Mouse (Mus musculus) fibroblast of lung, adult 2 months (primary cell): ENCODE measurements around the gene Gm10775.

Experiments used
- DNase-seq: peaks from one replicate; pipeline ENCODE4 v3.0.0-alpha.2; 2011; ENCODE audit warnings: low read depth

Gm10775 gene

DNA sequence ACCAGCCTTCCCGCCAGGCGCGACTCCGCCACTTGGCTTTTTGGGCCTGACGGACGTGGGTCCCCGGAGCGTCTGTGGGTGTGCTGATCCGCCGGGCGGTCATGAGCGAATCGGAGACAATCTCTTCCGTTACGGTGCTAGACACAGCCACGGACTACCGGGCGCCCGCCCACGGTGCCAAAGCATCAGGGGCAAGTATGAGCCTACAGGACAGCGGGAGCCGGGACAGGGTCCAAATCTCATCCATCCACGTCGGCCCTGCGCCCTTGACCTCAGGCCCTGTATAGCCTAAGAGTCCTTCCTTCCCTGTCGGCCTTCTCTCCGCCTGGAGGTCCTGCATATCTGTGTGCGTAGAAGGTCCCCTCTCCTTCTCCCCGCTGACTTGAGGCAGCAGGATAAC, at the start of gene Gm10775:
TSS of gene Gm10775 (plus strand) at position 301 of the 400 bp plus-strand sequence.
- DNase-seq, result no peak

DNA sequence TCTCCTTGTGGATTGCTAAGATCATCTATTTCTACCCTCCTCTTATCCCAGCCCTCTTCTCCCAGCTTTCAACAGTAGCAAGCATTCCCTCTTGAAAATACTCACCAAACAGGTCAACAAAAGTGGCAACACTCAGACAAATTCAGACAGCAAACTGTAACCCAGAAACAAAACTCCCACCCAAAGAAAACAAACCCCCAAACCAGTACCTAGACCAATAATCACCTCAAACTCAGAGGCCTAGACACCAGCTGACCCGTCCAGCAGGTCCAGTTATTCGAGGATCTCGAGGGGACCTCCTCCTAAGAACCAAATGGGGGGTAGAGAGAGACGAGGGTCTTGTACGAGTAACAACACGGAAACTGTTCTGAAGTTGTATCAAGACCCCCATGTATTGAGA, 33.4 kb upstream of the Gm10775 start:
- no peak for DNase-seq

DNA sequence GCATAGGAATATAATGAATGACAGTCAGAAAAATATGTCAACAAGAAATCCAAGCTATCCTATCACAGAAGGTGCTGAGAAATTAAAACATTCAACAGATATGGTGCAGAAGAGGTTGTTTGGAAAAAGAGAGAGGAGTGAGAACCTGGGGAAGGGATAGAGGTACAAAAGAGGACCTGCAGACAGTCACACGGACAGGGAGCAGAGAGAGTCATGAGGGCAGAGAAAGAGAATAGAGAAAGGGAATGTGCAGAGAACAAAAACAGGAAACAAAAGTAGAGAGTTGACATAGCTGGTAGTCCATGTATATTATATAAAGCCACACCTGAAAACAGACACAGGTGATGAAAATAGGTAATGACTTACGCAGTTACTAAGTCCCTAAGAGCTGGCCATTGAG, 32.7 kb upstream of the Gm10775 start:
- DNase-seq, result no peak

DNA sequence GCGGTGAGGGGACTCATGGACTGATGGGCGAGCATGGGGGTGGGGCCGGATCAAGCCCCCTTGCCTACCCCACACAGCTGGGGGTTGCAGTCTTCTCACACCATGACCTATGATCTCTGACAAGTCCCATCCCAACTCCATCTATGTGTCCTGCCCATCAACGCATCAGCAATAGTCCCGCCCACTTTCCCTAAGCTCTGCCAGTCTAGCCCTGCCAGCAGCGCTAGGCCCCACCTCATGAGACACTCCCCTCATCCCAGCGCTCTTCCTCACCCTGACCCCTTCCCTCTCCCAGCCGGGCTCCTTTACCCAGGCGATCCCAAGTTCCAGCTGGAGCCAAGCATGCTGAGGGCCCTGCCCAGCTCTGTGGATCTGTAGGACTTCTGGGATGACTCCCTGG, 22.1 kb upstream of the Gm10775 start:
- no peak for DNase-seq

DNA sequence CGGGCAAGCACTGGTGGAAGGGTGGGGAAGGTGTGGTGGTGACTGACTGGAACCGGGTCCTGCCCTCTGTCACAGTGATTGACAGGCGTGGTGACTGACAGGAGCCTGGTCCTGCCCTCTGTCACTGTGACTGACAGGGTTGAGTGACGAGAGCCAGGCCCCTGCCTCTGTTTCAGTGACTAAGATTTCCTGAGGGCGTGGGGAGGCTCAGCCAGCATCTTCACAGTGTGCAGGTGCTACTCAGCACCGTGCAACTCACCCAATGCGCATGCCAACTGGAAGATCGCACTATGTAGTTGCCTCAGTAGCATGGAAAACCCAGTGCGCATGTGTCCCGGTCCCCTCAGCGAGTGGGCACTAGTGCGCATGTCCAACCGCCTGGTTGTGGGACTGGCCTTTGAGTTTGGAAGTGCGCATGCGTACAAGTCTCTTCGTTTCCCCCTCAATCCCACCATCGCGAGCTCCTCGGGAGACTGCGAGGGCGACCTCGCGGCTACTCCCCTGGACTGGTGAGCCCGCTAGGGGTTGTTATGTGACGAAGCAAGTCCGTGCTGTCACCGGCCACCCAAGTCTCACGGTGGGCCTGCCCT, 18.7 kb upstream of the Gm10775 start:
- peak; percentile 93 for DNase-seq

DNA sequence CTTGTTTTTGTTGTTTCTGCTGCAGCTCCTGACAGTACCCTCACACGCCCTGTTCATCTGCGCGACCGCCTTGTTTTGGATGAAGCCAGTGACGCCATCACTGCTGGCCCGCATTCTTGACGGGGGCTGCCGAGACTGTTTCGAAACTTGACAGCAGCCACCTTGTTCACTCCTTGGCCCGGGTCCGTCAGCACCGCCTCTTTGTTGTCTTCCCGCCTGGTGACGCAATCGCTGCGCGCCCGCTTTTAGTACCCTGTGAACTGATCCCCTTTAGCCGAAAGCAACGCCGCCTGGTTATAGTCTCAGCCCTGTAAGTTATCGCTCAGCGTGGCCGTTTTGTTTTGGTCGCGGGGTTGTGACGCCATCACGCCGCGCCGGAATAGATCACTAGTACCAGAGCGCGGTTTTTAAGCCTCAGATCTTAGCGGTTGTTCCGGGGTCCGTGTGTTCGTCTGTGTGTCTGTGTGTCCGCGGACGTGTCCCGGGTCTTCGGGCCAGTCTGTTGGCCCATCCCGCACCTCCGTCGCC, 18.2 kb upstream of the Gm10775 start:
- DNase-seq, result peak; percentile 83

DNA sequence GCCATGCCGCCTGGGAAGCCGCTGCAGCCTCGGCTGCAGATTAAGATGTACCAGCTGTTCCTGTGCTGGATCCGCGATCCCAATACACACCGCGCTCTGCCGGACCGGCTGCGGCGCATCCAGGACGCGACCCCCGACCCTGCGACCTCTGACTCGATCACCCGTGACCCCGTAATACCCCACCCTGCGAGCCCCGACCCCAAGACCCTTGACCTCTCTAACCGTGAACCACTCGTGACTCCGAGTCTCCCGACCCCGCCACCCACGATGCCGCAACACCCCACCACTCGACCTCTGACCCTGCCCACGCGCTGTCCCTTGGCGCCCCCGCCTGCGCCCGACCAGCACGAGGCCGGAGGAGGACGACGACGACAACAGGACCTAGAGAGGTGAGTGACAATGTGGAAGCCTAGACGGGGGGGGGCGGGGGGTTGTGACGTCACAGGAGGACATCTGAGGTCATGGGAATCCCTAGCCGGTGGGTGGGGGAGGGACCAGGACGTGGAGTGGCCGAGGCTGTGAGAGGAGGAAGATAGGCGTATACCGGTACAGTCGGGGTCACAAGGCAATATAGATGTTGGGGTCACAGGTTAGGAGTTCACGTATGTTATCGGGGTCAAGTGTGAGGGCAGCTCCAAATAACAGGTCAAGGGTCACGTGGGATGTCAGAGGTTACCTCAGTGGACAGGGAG, 17.6 kb upstream of the Gm10775 start:
- DNase-seq, result no peak

DNA sequence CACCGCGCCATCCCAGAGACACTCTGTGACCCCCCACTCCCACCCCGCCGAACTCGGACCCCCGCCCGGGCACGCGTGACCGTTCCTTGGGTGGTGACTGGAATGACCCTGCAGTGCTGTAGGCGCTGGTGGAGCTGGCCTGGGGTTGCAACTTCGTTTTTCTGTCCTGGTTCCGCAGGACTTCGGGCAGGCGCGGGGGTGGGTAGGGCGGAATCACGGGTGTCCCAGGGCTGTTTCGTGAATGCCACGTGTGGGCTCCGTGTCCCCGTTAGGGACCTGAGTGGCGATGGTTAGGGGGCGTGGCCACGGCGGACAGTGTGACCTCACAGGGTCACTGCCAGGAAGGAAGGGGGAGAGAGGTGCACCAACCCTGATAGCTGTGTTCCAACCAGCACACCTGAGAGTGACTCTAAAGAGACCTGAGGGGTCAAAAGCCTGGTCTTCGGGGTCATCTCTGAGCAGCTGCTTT, 17.0 kb upstream of the Gm10775 start:
- DNase-seq, result no peak

DNA sequence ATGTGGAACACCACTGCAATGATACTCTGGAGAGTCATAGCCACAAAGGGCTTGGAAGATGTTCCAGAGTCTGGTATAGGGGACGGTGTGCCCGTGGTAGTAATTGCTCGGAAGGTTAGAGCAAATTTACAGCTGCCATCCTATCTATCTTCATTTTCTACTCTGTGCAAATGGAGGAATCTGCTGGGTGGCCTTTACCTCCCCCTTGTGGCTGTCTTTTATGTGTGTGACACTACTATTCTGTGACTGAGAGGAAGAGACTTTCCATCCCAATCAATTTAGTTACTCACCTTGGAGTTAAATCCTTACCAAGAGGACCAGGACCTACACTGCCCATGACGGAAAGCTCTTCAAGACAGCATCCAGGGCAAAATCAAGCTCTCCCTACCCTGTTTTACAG, 16.1 kb upstream of the Gm10775 start:
- no peak for DNase-seq

DNA sequence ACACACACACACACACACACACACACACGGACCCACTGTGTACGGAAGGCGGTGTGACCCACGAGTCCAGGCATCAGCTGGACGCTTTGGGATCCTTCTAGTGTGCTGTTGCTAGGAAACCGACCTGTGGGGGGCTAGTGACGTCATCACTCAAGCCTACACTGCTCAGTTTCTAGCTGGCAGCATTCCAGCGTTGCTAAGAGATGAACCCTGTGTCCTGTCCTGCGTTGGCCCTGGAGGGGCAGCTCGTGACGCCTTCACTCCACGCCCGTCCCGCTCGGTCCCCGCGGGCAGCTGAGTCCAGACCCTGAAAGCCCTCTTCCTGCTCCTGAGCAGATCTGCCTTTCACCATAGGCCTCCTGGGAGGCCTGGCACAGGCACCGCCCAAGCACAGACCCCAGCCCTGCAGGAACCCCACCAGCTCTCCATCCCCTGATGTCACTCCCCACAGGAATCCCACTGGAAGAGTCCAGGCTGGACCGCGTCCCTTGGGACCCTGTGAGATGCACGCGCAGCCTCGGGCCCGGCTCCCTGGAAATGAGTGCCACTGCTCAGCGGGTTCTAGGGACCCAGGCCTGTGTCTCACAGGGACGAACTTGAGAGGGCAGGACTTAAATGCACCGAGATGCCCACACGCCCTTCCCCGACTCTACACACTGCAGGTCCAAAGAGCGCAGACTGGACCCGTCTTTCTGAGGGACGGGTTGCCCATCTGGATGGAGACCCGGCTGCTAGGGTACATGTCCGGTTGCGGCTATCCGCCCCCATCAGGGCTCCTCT, 974 bp upstream of the Gm10775 start:
- DNase-seq, result no peak

DNA sequence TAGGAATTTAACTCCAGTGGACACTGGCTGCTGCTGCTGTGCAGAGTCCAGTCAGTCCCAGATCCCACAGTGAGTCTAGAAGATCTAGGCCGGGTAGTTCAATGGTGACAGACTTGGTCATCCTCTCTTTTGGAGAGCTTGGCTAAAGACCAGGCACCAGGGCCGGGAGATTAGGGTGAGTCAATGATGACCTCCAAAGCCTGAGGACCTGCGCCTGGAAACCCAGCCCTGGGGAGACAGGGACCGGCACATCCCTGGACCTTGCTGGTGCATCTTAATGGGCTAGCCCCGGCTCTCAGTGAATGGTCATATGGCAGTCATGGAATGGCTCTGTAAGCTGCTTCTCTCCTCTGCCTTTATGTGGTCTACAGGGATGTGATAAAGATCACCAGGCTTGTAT, 2.7 kb downstream of the Gm10775 start:
- no peak for DNase-seq

DNA sequence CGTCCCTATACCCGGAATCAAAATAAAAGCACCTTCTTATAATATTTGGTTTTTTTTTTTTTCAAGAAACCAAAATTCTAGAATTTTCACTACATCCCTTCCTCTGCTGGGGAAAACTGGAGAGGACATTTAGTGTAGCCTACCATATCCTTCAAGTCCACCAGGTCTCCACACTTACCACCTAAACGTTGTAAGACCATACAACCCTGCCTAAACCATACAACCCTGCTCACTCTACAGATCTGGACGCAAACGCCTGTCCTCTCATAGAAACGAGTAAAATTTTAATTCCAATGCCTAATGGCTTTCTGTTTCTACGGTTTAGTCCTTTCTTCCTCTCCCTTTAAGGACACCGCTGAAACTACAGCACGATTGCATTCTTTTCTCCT, 18.6 kb downstream of the Gm10775 start:
- no peak for DNase-seq

DNA sequence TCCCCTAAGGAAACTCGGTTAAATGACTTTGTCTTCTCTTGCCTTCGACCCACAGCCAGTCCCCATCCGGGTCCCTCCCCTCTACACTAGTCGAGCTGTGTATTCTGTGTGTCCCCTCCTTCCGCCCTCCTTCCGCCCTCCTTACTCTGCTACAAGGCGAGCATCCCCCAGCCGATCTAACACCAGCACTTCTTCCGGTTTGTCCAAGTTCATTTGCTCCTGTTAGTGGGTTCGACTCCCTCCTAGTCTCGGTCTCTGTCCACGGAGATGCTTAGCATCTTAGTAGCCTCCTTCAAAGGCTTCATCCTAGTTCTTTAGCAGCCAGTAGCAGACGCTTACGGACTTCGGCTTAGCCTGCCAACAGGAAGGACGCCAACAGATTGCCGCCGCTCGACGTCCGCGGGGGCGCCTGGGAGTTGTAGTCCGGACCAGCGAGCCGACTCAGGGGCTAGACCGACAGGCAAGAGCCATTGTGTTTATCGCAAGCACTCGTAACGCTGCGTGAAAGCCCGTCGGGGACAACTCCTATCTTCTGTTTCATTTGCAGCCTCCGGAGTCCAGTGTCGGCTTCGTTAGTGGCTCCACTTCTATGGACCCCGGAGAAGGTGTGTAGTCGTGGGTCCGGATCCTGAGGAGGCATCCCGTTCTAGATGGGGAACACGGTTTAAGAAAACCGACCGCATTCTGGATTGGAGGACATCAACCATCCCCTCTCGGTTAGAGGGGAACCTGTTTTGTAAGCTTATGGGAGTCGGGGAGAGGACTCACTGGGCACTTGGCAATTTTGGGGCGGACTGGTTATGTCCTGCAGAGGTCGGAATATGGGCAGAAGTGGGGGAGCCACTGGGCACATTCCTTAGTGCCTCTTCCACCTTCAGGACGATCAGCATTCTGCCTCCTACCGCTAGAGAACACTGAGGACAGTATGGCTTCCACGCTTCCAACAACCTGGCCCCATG, 19.3 kb downstream of the Gm10775 start, which contains the start of gene Zfp369:
TSS of gene Zfp369 (plus strand) at position 432 of the 959 bp plus-strand sequence.
- peak; percentile 93 for DNase-seq

DNA sequence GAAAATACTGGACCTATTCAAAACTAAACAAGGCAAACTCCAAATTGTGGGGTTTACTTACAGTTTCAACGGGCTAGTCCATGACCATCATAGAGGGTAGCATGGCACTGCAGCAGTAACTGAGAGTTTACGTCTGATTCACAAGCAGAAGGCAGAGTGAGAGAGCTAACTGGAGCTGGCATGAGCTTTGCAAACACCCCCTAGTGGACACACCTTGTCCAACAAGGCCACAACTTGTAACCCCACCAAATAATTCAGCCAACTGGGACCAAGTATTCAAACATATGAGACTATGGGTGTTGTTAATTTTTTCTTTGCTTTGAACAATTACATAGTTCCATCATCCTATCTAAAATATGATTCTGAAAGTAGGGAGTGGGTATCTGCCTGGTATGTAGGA, 27.4 kb downstream of the Gm10775 start:
- no peak for DNase-seq

DNA sequence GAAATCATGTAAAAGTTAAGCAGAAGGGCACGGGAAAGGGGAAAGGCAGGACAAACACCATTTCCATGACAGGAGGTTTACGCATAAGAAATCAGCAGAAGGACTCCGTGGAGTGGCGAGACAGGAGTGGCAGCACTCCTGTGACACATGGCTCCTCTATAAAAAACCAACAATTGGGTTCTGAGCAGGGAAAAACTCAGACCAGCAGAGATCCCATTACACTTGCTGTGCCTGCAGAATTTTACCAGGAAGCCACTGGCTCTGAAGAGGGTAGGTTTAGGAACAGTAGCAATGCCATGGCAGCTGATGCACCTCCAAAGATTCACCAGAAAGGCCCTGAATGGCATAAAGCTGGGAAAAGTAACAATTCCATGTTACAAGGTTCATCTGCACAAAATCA, 37.0 kb downstream of the Gm10775 start:
- no peak for DNase-seq
